Mouse (Mus musculus) ES-E14 (cell line): Measurements from ENCODE around the gene 1500011B03Rik.

Source experiments
- CHD2 ChIP-seq: IDR thresholded peaks from 2 replicates; pipeline ENCODE4 v1.6.1; 2014; ENCODE audit warnings: mild to moderate bottlenecking, low read depth, low read length, inconsistent platforms
- MAFK ChIP-seq: IDR thresholded peaks from 2 replicates; pipeline ENCODE4 v1.6.1; 2014; ENCODE audit warnings: mild to moderate bottlenecking, low read depth, low read length, inconsistent platforms; ENCODE audit not compliant: insufficient read depth

GRCm38 (mm10) chr5:114808385-114808784, 14.9 kb downstream of the 1500011B03Rik start:
- TF ChIP-seq MAFK (no peak), CHD2 (no peak)
